Mouse (Mus musculus) heart, adult 2 months (tissue): ENCODE measurements around the gene Hint3. TPM values are rescaled to one million over a fixed set of nuclear protein-coding genes. Genes with fewer than 3 reads are reported as not detected.
"Not testable (repeated sequence)": the region's sequence is repeated elsewhere in the genome, so short reads cannot be mapped to it uniquely, and the experiment has no call there.

Experiments used
- DNase-seq, 2 experiments: peaks; one replicate each; pipeline ENCODE4 v3.0.0; 2021
- H3K27ac ChIP-seq: fragments of 200-600 bp; 2 replicates; pipeline ENCODE4 v1.8.1; 2022
- H3K27me3 ChIP-seq: fragments of 200-500 bp; 2 replicates; pipeline ENCODE4 v1.6.1; 2012; ENCODE audit warnings: mild to moderate bottlenecking, low read length, inconsistent platforms, mixed read lengths; ENCODE audit not compliant: control insufficient read depth, insufficient read depth
- H3K36me3 ChIP-seq: fragments of 200-500 bp; 2 replicates; pipeline ENCODE4 v1.6.1; 2012; ENCODE audit warnings: low read length, inconsistent platforms; ENCODE audit not compliant: control insufficient read depth, insufficient read depth
- H3K4me1 ChIP-seq: fragments of 200-500 bp; 2 replicates; pipeline ENCODE4 v1.6.1; 2011; ENCODE audit warnings: low read length; ENCODE audit not compliant: control insufficient read depth, insufficient read depth
- H3K4me3 ChIP-seq: fragments of 200-600 bp; 2 replicates; pipeline ENCODE4 v1.8.1; 2022
- H3K79me2 ChIP-seq: fragments of 200-500 bp; replicated peaks from 2 replicates; pipeline ENCODE4 v1.6.1; 2012; ENCODE audit warnings: mild to moderate bottlenecking, inconsistent platforms, low read length, moderate library complexity, mixed read lengths; ENCODE audit not compliant: control insufficient read depth, insufficient read depth
- H3K9ac ChIP-seq: fragments of 200-500 bp; 2 replicates; pipeline ENCODE4 v1.6.1; 2012; ENCODE audit warnings: low read depth, mild to moderate bottlenecking, control low read depth, inconsistent platforms, low read length, mixed read lengths
- CTCF ChIP-seq: fragments of 200-600 bp; IDR thresholded peaks from 2 replicates; pipeline ENCODE4 v1.8.1; 2022; ENCODE audit warnings: antibody characterized with exemption, mild to moderate bottlenecking, moderate library complexity
- EP300 ChIP-seq: fragments of 200-500 bp; IDR thresholded peaks from 2 replicates; pipeline ENCODE4 v1.6.1; 2011; ENCODE audit warnings: low read depth, low read length, control low read depth; ENCODE audit not compliant: insufficient read depth
- POLR2A ChIP-seq: fragments of 200-500 bp; IDR thresholded peaks from 2 replicates; pipeline ENCODE4 v1.6.1; 2011; ENCODE audit warnings: mild to moderate bottlenecking, low read depth, low read length, control low read depth; ENCODE audit not compliant: insufficient read depth
- WGBS: fragments of 180-500 bp; shearing (Covaris S2); methylation state at CpG from one replicate; pipeline ENCODE4 v1.1.7; 2018; 5-methylcytosine and 5-hydroxymethylcytosine counted together
- intact Hi-C: fragments of 180-260 bp; cut with DNase I; formaldehyde crosslinking; loops from one replicate; pipeline ENCODE4 v1.15.1; 2025
- polyA plus RNA-seq: library from polyadenylated mRNA; depleted of rRNA; stranded (reverse); fragments of >200 nt; gene quantifications from 2 replicates; pipeline ENCODE4 v1.2.3, GENCODE M21; 2012
- total RNA-seq, 2 experiments: library from RNA; stranded (reverse); gene quantifications; 2 replicates each; pipeline ENCODE4 v1.2.3; 2021

Hint3 gene
- total and polyA plus RNA-seq, 3 experiments: 22.4 to 92.3 (median 70.1) TPM

GRCm38 (mm10) chr10:30647681-30648080 lies 18.2 kb upstream of the Hint3 start:
- no peak for TF ChIP-seq POLR2A
- whole genome bisulfite sequencing: 76% methylated on average over 2 of the region's 2 CpGs
- Histone ChIP-seq H3K27ac (no peak overlapping the region), H3K9ac (no peak overlapping the region), H3K4me3 (no peak overlapping the region), H3K27me3 (no peaks in the 10 kb centered on the region), H3K36me3 (no peaks in the 10 kb centered on the region), H3K4me1 (no peaks in the 10 kb centered on the region), H3K79me2 (no peaks in the 10 kb centered on the region)
- DNase-seq: no peak
- intact Hi-C loops: no loop called here

- Histone ChIP-seq H3K4me3 (no peak overlapping the region), H3K79me2 (no peaks in the 10 kb centered on the region), H3K27me3 (no peaks in the 10 kb centered on the region), H3K27ac (no peak overlapping the region), H3K9ac (no peak overlapping the region), H3K4me1 (no peaks in the 10 kb centered on the region; the same call in 1 of the 2 replicates), H3K36me3 (no peaks in the 10 kb centered on the region)
- DNase-seq: no peak
- intact Hi-C loops: no loop called here
- TF ChIP-seq CTCF (no peak), POLR2A (no peak), EP300 (no peak)
- WGBS: 77% methylated on average over 3 of the region's 3 CpGs
Measured at GRCm38 (mm10) chr10:30638216-30638615, 8.8 kb upstream of the Hint3 start.

- WGBS: 82% methylated on average over 1 of the region's 1 CpGs
- not testable (repeated sequence) for DNase-seq
Measured at GRCm38 (mm10) chr10:30636474-30637154, 7.2 kb upstream of the Hint3 start.

GRCm38 (mm10) chr10:30632718-30633117 lies 3.3 kb upstream of the Hint3 start:
- DNase-seq: no peak
- H3K27ac ChIP-seq: no peak overlapping the region
- no peaks in the 10 kb centered on the region for H3K79me2 ChIP-seq
- TF ChIP-seq EP300 (no peak), POLR2A (no peak), CTCF (no peak)
- H3K4me1 ChIP-seq: no peaks in the 10 kb centered on the region
- H3K27me3 ChIP-seq: no peaks in the 10 kb centered on the region
- no peak overlapping the region for H3K9ac ChIP-seq
- no peaks in the 10 kb centered on the region for H3K36me3 ChIP-seq
- intact Hi-C loops: no loop called here
- no peak overlapping the region for H3K4me3 ChIP-seq
- 89% methylated on average over 1 of the region's 1 CpGs for WGBS

More at GRCm38 (mm10) chr10:30636474-30637154, 7.2 kb upstream of the Hint3 start:
- H3K4me1 ChIP-seq, intact Hi-C loops, H3K36me3 ChIP-seq, H3K4me3 ChIP-seq, H3K9ac ChIP-seq, H3K79me2 ChIP-seq, H3K27ac ChIP-seq, H3K27me3 ChIP-seq: not testable (repeated sequence)

GRCm38 (mm10) chr10:30629977-30630376 lies 545 bp upstream of the Hint3 start:
- Histone ChIP-seq H3K27me3 (no peaks in the 10 kb centered on the region), H3K9ac (no peak overlapping the region), H3K4me3 (no peak overlapping the region), H3K4me1 (no peaks in the 10 kb centered on the region), H3K36me3 (no peaks in the 10 kb centered on the region), H3K79me2 (no peaks in the 10 kb centered on the region), H3K27ac (no peak overlapping the region)
- DNase-seq: no peak
- no peak for TF ChIP-seq POLR2A
- no peak for TF ChIP-seq CTCF
- no peak for TF ChIP-seq EP300
- intact Hi-C loops: loop anchor here (2.0 kb wide), 1 partner anchor 63 kb away; no protein-coding TSS in a partner anchor

GRCm38 (mm10) chr10:30628444-30628843 lies 988 bp downstream of the Hint3 start:
- 88% methylated on average over 11 of the region's 11 CpGs for WGBS

More at GRCm38 (mm10) chr10:30628444-30628843, 988 bp downstream of the Hint3 start:
- not testable (repeated sequence) for H3K9ac ChIP-seq, H3K36me3 ChIP-seq, H3K4me1 ChIP-seq, H3K4me3 ChIP-seq, H3K27ac ChIP-seq, DNase-seq, H3K27me3 ChIP-seq, H3K79me2 ChIP-seq
- intact Hi-C loops: loop anchor here (2.0 kb wide), 1 partner anchor 62 kb away; no protein-coding TSS in a partner anchor
